Mouse (Mus musculus): Measurements from ENCODE around the gene Xpnpep2. TPM values are rescaled to one million over a fixed set of nuclear protein-coding genes. Genes with fewer than 3 reads are reported as not detected.

The Xpnpep2 gene
- under 1 TPM; 0.50 to 0.89 TPM for total RNA-seq (2021)
- long read RNA-seq, partial matches to known transcripts = 1 of 2 reads
- long read RNA-seq, other reads (novel, unspliced or antisense) = 0 of 2 reads

- no peak for DNase-seq (ENCODE audit: low spot score in 2 of 2)
These were observed at the start of gene Xpnpep2 for GRCm38 (mm10) chrX:48108394-48109315. Xpnpep2 (plus strand) TSS chrX:48108725.

DNA sequence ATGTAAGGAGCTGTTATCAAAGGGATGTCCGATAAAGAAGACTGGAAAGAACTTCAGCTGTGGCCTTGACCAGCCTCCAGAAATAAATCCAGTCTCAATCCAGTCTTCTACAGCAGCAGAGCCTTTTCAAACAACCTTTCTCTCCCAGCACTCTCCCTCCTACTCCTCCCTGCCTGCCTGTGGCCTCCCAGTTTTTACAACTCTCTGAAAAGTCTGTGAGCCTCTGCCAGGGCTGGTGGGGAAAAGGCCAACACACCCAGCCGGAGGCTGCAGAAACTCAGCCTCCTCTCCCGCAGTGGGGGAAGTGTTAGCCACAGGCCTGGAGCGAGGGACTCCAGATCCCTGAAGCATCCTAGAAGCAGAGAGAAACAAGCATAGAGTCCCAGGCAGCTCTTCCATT lies 46.0 kb upstream of the Xpnpep2 start:
- no peak for DNase-seq (ENCODE audit: low spot score in 2 of 2)

GRCm38 (mm10) chrX:48064166-48064853 lies 44.2 kb upstream of the Xpnpep2 start:
- no peak for DNase-seq (ENCODE audit: low spot score in 2 of 2)

GRCm38 (mm10) chrX:48066891-48067290 lies 41.6 kb upstream of the Xpnpep2 start:
- DNase-seq (ENCODE audit: low spot score in 2 of 2) = no peak

GRCm38 (mm10) chrX:48071961-48072360 lies 36.6 kb upstream of the Xpnpep2 start:
- no peak for DNase-seq (ENCODE audit: low spot score in 2 of 2)

GRCm38 (mm10) chrX:48072401-48072800 lies 36.1 kb upstream of the Xpnpep2 start:
- no peak for DNase-seq (ENCODE audit: low spot score in 2 of 2)

GRCm38 (mm10) chrX:48074691-48075090 lies 33.8 kb upstream of the Xpnpep2 start:
- no peak for DNase-seq (ENCODE audit: low spot score in 2 of 2)

GRCm38 (mm10) chrX:48076806-48077425 lies 31.6 kb upstream of the Xpnpep2 start:
- peak in 1 of 2 experiments; percentile 26 for DNase-seq (ENCODE audit: low spot score in 2 of 2)

GRCm38 (mm10) chrX:48082364-48082763 lies 26.2 kb upstream of the Xpnpep2 start:
- no peak for DNase-seq (ENCODE audit: low spot score in 2 of 2)

DNA sequence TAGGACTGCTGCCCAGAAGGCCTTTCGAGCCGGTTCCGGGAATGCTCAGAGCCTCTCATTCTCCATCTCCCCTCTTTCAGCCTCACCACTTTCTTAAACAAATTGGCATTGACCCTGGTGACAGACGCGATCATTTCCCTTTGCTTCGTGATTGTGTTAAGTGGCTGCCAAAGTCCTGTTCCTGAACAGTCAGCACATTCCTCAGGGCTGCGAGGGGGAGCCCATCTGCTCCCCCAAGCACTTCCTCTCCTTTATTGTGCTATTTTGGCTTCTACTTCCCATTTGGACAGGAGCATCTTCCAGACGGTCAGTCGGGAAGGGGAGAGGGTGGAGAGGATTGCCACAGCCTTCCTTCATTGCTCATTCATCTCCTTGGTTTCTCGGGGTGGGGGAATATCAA lies 16.4 kb upstream of the Xpnpep2 start:
- DNase-seq (ENCODE audit: low spot score in 2 of 2) = no peak

GRCm38 (mm10) chrX:48093555-48093954 lies 15.0 kb upstream of the Xpnpep2 start:
- DNase-seq (ENCODE audit: low spot score in 2 of 2) = no peak

GRCm38 (mm10) chrX:48094658-48095057 lies 13.9 kb upstream of the Xpnpep2 start:
- no peak for DNase-seq (ENCODE audit: low spot score in 2 of 2)

GRCm38 (mm10) chrX:48096580-48096979 lies 11.9 kb upstream of the Xpnpep2 start:
- DNase-seq (ENCODE audit: low spot score in 2 of 2) = no peak

- peak in 1 of 2 experiments; percentile 19 for DNase-seq (ENCODE audit: low spot score in 2 of 2)
These were observed 9.9 kb upstream of the Xpnpep2 start for GRCm38 (mm10) chrX:48098470-48099129.

- peak in 1 of 2 experiments; percentile 23 for DNase-seq (ENCODE audit: low spot score in 2 of 2)
These were observed 8.7 kb upstream of the Xpnpep2 start for GRCm38 (mm10) chrX:48099871-48100270.

DNA sequence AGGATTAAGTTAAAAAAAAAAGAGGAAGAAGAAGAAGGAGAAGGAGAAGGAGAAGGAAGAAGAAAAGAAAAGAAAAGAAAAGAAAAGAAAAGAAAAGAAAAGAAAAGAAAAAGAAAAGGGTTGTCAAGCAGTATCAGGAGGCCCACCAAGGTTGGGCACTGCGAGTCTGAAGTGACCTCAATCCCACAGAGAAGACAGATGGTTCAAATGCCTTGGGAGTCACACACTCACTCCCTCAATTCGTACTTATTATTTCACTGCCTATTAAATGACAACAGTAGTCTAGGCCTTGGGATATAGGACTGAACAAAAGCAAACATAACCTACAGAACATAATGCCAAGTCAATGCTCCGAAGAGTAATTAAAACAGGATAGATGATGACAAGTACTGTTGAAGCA lies 5.3 kb upstream of the Xpnpep2 start:
- DNase-seq (ENCODE audit: low spot score in 2 of 2) = no peak

DNA sequence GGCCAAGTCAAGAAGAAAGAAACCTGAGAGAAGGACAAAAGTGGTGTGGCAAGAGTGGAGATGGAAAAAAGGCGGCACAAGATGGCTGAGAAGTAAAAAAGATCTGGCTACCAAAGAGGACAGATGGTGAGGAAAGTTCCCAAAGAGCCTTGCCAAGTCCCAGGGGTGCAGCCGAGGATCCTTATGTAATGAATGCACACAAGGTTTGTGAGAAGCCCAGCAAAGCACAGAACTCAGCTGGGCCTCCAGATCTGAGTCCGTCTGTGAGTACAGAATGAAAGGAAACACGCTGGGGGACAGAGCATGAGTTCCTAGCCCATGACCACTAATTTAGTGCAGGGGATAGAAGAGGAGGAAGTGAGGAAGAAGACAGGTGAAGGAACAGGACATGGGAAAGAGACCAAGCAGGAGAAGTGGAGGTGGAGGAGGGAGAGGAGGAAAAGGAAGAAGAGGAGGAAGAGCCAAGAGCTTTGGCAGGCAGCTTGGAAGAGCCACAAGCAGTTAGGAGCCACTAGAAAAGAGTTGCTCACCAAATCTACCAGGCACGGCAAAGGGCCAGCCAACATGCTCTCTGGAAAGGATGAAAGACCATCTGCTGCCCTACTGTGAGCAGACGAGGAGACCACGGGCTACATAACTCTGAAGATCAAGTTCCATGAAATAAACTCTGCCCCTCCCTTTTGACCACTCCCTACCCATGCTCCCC lies 3.6 kb upstream of the Xpnpep2 start:
- peak; percentile 28 to 51 for DNase-seq (ENCODE audit: low spot score in 2 of 2)

DNA sequence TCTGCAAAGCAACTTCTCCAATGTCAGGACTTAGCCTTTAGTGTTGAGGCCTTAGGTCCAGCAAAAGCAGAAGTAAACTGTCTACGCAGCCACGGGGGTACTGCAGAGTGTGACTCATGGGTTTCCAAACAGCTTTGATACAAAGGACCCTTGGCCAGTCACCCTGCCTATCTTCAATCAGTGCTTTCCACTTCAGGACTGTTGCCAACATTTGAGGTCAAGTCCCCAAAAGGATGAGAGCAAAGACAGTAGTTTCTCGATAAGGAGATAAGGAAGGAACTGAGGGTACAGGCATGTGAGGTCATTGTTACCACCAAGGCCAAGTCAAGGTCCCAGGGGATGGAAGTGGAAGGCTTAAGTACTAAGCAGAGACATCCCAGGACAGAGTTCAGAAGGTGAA lies 2.3 kb upstream of the Xpnpep2 start:
- DNase-seq (ENCODE audit: low spot score in 2 of 2) = no peak

DNA sequence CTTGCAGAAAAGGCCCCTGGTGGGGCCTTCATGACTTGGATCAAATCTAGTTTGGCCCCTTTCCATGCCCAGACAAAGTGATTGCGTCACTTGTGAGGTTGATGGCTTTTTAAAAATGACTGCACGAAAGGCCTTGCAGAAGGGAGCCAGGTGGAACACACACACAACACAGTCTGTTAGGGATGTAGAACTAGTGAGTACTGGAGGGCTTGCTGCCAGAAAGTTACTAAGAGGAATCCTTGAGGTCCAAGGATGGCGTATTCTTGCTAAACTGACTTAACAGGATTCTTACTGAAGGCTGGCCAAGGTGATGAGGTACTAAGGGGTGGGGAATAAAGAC lies 761 bp downstream of the Xpnpep2 start:
- no peak for DNase-seq (ENCODE audit: low spot score in 2 of 2)

DNA sequence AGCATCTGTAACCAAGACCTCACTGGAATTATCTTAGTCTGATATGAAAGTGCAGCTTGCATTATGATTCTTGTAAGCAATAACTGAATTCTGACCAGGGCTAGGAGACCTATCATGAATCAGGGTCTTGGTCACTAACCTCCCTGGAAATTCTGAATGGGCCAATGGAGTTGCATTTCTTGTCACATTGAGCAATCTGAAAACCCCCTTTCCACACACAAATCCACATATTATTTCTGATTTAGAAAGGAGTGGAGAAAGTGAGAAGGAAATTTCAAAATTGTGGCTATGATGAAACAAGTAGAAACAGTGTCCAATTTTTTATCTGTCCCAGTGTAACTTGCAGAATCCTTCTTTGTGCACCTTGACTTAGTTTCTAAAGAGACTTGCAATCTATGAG lies 10.8 kb downstream of the Xpnpep2 start:
- DNase-seq (ENCODE audit: low spot score in 2 of 2) = no peak

All from layer of hippocampus, adult 18-20 months (tissue).